Mouse (Mus musculus) kidney, postnatal 4 days (tissue): ENCODE results near the gene Gm4894.

Experiments
- DNase-seq, 2 experiments: peaks; one replicate each; pipeline ENCODE4 v3.0.0; 2021; ENCODE audit warnings: mixed read lengths in 2 of 2

Gm4894 gene

GRCm38 (mm10) chr9:49250231-49250630 lies at the start of gene Gm4894:
Gm4894 (plus strand) TSS chr9:49250531.
- DNase-seq: no peak

- peak; percentile 25 to 41 for DNase-seq
Measured at GRCm38 (mm10) chr9:49206331-49206730, 44.0 kb upstream of the Gm4894 start.

- DNase-seq: no peak
Measured at GRCm38 (mm10) chr9:49211493-49211892, 38.8 kb upstream of the Gm4894 start.

- peak; percentile 54 to 56 for DNase-seq
Measured at GRCm38 (mm10) chr9:49214734-49215133, 35.6 kb upstream of the Gm4894 start.

GRCm38 (mm10) chr9:49217626-49218607 lies 32.4 kb upstream of the Gm4894 start:
- DNase-seq: no peak

- DNase-seq: no peak
Measured at GRCm38 (mm10) chr9:49224488-49224887, 25.8 kb upstream of the Gm4894 start.

- DNase-seq: no peak
Measured at GRCm38 (mm10) chr9:49227442-49227841, 22.9 kb upstream of the Gm4894 start.

GRCm38 (mm10) chr9:49229054-49229453 lies 21.3 kb upstream of the Gm4894 start:
- no peak for DNase-seq

GRCm38 (mm10) chr9:49246839-49247238 lies 3.5 kb upstream of the Gm4894 start:
- peak; percentile 77 to 80 for DNase-seq

GRCm38 (mm10) chr9:49268949-49269348 lies 18.6 kb downstream of the Gm4894 start:
- no peak for DNase-seq

- no peak for DNase-seq
Measured at GRCm38 (mm10) chr9:49273566-49273965, 23.2 kb downstream of the Gm4894 start.

- DNase-seq: peak; percentile 4 to 6
Measured at GRCm38 (mm10) chr9:49275976-49276375, 25.6 kb downstream of the Gm4894 start.

GRCm38 (mm10) chr9:49276542-49277334 lies 26.4 kb downstream of the Gm4894 start:
- no peak for DNase-seq

GRCm38 (mm10) chr9:49295101-49295500 lies 44.8 kb downstream of the Gm4894 start:
- DNase-seq: no peak

GRCm38 (mm10) chr9:49307576-49307975 lies 57.2 kb downstream of the Gm4894 start:
- DNase-seq: peak in 1 of 2 experiments; percentile 9

- DNase-seq: no peak
Measured at GRCm38 (mm10) chr9:49310821-49311220, 60.5 kb downstream of the Gm4894 start.

GRCm38 (mm10) chr9:49318638-49319037 lies 68.3 kb downstream of the Gm4894 start:
- DNase-seq: no peak
